Comparison of ENCODE assay signal across 20 mouse cellular contexts in the genomic region with DNA sequence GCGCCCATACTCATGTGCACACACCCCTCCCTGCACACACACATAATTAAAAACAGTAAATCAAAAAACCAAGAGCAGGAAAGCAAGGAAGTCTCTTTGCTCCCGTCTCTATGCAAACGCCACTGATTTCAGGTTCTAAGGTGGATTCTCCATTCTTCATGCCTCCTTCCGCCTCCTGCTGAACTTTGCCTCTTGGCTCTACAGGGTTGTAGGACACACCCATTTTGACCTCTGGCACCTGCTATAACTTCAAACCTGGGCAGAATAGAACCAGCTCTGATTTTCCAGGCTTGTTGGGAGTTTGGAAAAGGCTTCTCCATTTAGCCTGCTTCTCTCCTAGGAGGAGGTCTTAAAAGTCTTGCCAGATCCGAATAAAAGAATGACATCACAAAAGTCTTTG. TPM values are rescaled to one million over a fixed set of nuclear protein-coding genes. Genes with fewer than 3 reads are reported as not detected.
DNase-seq lines count a peak whose midpoint lies in the region; ATAC-seq and TF ChIP-seq lines count a peak whose summit lies in the region.
"Had no signal": no experiment of that assay in that cellular context is flagged by ENCODE, and none has a peak within 500 bp of the region (broad histone marks: within the 10 kb centered on the region; RNA-seq: fewer than 3 reads in every experiment).

No protein-coding gene starts in this region.

- peaks cover 13% of the 10 kb centered on the region for H3K4me1 ChIP-seq in intestine, embryonic 15.5 days (replicated peaks)
- peaks cover 10% of the 10 kb centered on the region for H3K4me1 ChIP-seq in intestine, embryonic 16.5 days (ENCODE audit: control insufficient read depth, insufficient read depth, low read length)
- H3K4me1 ChIP-seq in small intestine, adult 2 months (ENCODE audit: control insufficient read depth, insufficient read depth, insufficient read length, low read length), result peaks cover 24% of the 10 kb centered on the region; the same call in 1 of the 2 replicates

- peak overlapping the region; percentile 66 for H3K27ac ChIP-seq in intestine, embryonic 15.5 days
- H3K27ac ChIP-seq in intestine, embryonic 16.5 days (ENCODE audit: low read length), result peak overlapping the region; percentile 60
- peak overlapping the region; percentile 92 for H3K27ac ChIP-seq in small intestine, adult 2 months (ENCODE audit: insufficient read depth, low read depth, low read length)
- H3K27ac ChIP-seq: embryonic facial prominence, embryonic 12.5 days; heart, adult 2 months; heart, embryonic 15.5 days had no signal

- no peak overlapping the region for H3K9ac ChIP-seq in intestine, embryonic 15.5 days
- H3K9ac ChIP-seq in intestine, embryonic 16.5 days (ENCODE audit: low read depth, low read length), result no peak overlapping the region
- H3K9ac ChIP-seq: embryonic facial prominence, embryonic 12.5 days; heart, embryonic 15.5 days had no signal

- DNase-seq in kidney, adult 9 months, result peak; percentile 86
- no peak for DNase-seq in kidney, postnatal 10 days
- no peak for DNase-seq in T-cell, adult 2 months (ENCODE audit: low spot score)
- no peak for DNase-seq in adrenal gland, postnatal 36 days
- DNase-seq in gastrocnemius, postnatal 36 days, result no peak
- DNase-seq: adrenal gland, adult 8-10 months; cerebellum, adult 11 months; cerebellum, adult 8-10 months; cerebellum, postnatal 25 days; gastrocnemius, postnatal 10 days; heart, adult 2 months; heart, postnatal 14 days had no signal

- H3K9me3 ChIP-seq in intestine, embryonic 15.5 days, result no peaks in the 10 kb centered on the region
- no peaks in the 10 kb centered on the region for H3K9me3 ChIP-seq in intestine, embryonic 16.5 days (ENCODE audit: control insufficient read depth, low read length)
- H3K9me3 ChIP-seq: embryonic facial prominence, embryonic 12.5 days; heart, embryonic 15.5 days had no signal

- H3K27me3 ChIP-seq in intestine, embryonic 15.5 days (replicated peaks), result no peaks in the 10 kb centered on the region
- H3K27me3 ChIP-seq in intestine, embryonic 16.5 days (replicated peaks; ENCODE audit: control insufficient read depth, insufficient read depth, low read length), result no peaks in the 10 kb centered on the region
- H3K27me3 ChIP-seq in small intestine, adult 2 months (ENCODE audit: control insufficient read depth, insufficient read depth, low read length), result no peaks in the 10 kb centered on the region
- H3K27me3 ChIP-seq: embryonic facial prominence, embryonic 12.5 days; heart, embryonic 15.5 days had no signal

- H3K4me3 ChIP-seq in intestine, embryonic 15.5 days (replicated peaks), result no peak overlapping the region
- H3K4me3 ChIP-seq in intestine, embryonic 16.5 days (ENCODE audit: low read length), result no peak overlapping the region
- no peak overlapping the region for H3K4me3 ChIP-seq in small intestine, adult 2 months (ENCODE audit: low read depth, low read length)
- H3K4me3 ChIP-seq: embryonic facial prominence, embryonic 12.5 days; heart, adult 2 months; heart, embryonic 15.5 days had no signal

- TF ChIP-seq CTCF in small intestine, adult 2 months (IDR thresholded peaks at IDR 0.05; ENCODE audit: extremely low read depth, insufficient read length, insufficient replicate concordance, low read depth, low read length), result no peak

- H3K36me3 ChIP-seq in intestine, embryonic 15.5 days, result no peaks in the 10 kb centered on the region
- H3K36me3 ChIP-seq in intestine, embryonic 16.5 days (ENCODE audit: control insufficient read depth, insufficient read depth, low read length), result no peaks in the 10 kb centered on the region
- H3K36me3 ChIP-seq in small intestine, adult 2 months (ENCODE audit: control insufficient read depth, insufficient read depth, low read length), result no peaks in the 10 kb centered on the region

- peak; percentile 26; the same call in 1 of the 2 replicates for TF ChIP-seq POLR2A in small intestine, adult 2 months (IDR thresholded peaks at IDR 0.05; ENCODE audit: low read depth, low read length)

- 66% methylated on average over 5 of the region's 5 CpGs for WGBS in intestine, embryonic 15.5 days
- WGBS in intestine, embryonic 16.5 days, result 77% methylated on average over 5 of the region's 5 CpGs
- WGBS in small intestine, adult 2 months, result 38% methylated on average over 5 of the region's 5 CpGs

- intact Hi-C loops in gastrocnemius, postnatal 36 days (cut with DNase I), result no loop called here

- no peak for ATAC-seq in intestine, embryonic 15.5 days
- peak; percentile 28; the same call in 1 of the 2 replicates for ATAC-seq in intestine, embryonic 16.5 days
- ATAC-seq: forebrain, embryonic 16.5 days had no signal

- H3K4me2 ChIP-seq in intestine, embryonic 15.5 days (replicated peaks), result peak overlapping the region; percentile 26; the same call in 1 of the 2 replicates
- 0 out of 2 replicates have a peak overlapping the region, but pooled peaks have one; percentile 24 for H3K4me2 ChIP-seq in intestine, embryonic 16.5 days (ENCODE audit: low read depth, low read length)
- H3K4me2 ChIP-seq: embryonic facial prominence, embryonic 12.5 days; heart, embryonic 11.5 days; heart, embryonic 15.5 days had no signal

RNA-seq across cellular contexts. Expression of gene Ciart, which starts 2.3 kb away (rescaled TPM):
- 5.6 and 5.8 TPM in 2 replicates for polyA plus RNA-seq in intestine, embryonic 15.5 days (2015; fragmentation: Nextera tagmentation; extraction: Ambion mirVana)
- 6.4 and 7.6 TPM in 2 replicates for polyA plus RNA-seq in intestine, embryonic 16.5 days (2015; fragmentation: Nextera tagmentation; extraction: Ambion mirVana)
- 0.72 and 0.74 TPM in 2 replicates for polyA plus RNA-seq in small intestine, adult 2 months (2012; rRNA removed)
- total RNA-seq in adrenal gland, postnatal 36 days (2021), result 1 to 10 TPM; 2.2 to 3.2 TPM
- total RNA-seq in gastrocnemius, postnatal 36 days (2021), result 1 to 10 TPM; 4.4 to 7.9 TPM

RNA-seq across cellular contexts. Expression of gene BC028528, which starts 7.4 kb away (rescaled TPM):
- polyA plus RNA-seq in intestine, embryonic 15.5 days (2015; fragmentation: Nextera tagmentation; extraction: Ambion mirVana), result 21.3 and 22.9 TPM in 2 replicates
- 18.4 and 19.8 TPM in 2 replicates for polyA plus RNA-seq in intestine, embryonic 16.5 days (2015; fragmentation: Nextera tagmentation; extraction: Ambion mirVana)
- polyA plus RNA-seq in small intestine, adult 2 months (2012; rRNA removed), result 1.5 and 1.6 TPM in 2 replicates
- total RNA-seq in adrenal gland, postnatal 36 days (2021), result 10 to 100 TPM in 1 of 2 experiments, 1 to 10 TPM in 1; 8.4 to 11.3 TPM
- 1 to 10 TPM; 1.8 to 4.0 TPM for total RNA-seq in gastrocnemius, postnatal 36 days (2021)

RNA-seq across cellular contexts. Expression of gene Aph1a, which starts 9.4 kb away (rescaled TPM):
- 38.3 and 38.8 TPM in 2 replicates for polyA plus RNA-seq in intestine, embryonic 15.5 days (2015; fragmentation: Nextera tagmentation; extraction: Ambion mirVana)
- 47.7 and 55.6 TPM in 2 replicates for polyA plus RNA-seq in intestine, embryonic 16.5 days (2015; fragmentation: Nextera tagmentation; extraction: Ambion mirVana)
- polyA plus RNA-seq in small intestine, adult 2 months (2012; rRNA removed), result 126 and 211 TPM in 2 replicates
- 100 to 1,000 TPM; 108 to 138 TPM for total RNA-seq in adrenal gland, postnatal 36 days (2021)
- 10 to 100 TPM; 41.7 to 48.0 TPM for total RNA-seq in gastrocnemius, postnatal 36 days (2021)

RNA-seq across cellular contexts. Expression of gene Mrps21, which starts 13.1 kb away (rescaled TPM):
- 346 and 351 TPM in 2 replicates for polyA plus RNA-seq in intestine, embryonic 15.5 days (2015; fragmentation: Nextera tagmentation; extraction: Ambion mirVana)
- 357 and 360 TPM in 2 replicates for polyA plus RNA-seq in intestine, embryonic 16.5 days (2015; fragmentation: Nextera tagmentation; extraction: Ambion mirVana)
- 39.5 and 51.8 TPM in 2 replicates for polyA plus RNA-seq in small intestine, adult 2 months (2012; rRNA removed)
- total RNA-seq in adrenal gland, postnatal 36 days (2021), result 100 to 1,000 TPM; 272 to 276 TPM
- 100 to 1,000 TPM; 289 to 304 TPM for total RNA-seq in gastrocnemius, postnatal 36 days (2021)

RNA-seq across cellular contexts. Expression of gene Car14, which starts 20.1 kb away (rescaled TPM):
- polyA plus RNA-seq in intestine, embryonic 15.5 days (2015; fragmentation: Nextera tagmentation; extraction: Ambion mirVana), result 1.5 and 1.9 TPM in 2 replicates
- polyA plus RNA-seq in intestine, embryonic 16.5 days (2015; fragmentation: Nextera tagmentation; extraction: Ambion mirVana), result 0.76 and 1.1 TPM in 2 replicates
- polyA plus RNA-seq in small intestine, adult 2 months (2012; rRNA removed), result 0.75 and 0.81 TPM in 2 replicates
- 1 to 10 TPM; 1.3 to 1.6 TPM for total RNA-seq in adrenal gland, postnatal 36 days (2021)
- 10 to 100 TPM; 71.9 to 92.1 TPM for total RNA-seq in gastrocnemius, postnatal 36 days (2021)
- total RNA-seq: hematopoietic stem cell, adult 5-6 weeks had no signal
